Mouse (Mus musculus) myocyte (in vitro differentiated cells): ENCODE measurements around the gene Kcnt2.

Source experiments
- CEBPB ChIP-seq: IDR thresholded peaks from 2 replicates; pipeline ENCODE4 v1.6.1; 2011; ENCODE audit warnings: mild to moderate bottlenecking, moderate library complexity; ENCODE audit not compliant: poor library complexity, insufficient read depth, severe bottlenecking
- E2F4 ChIP-seq: IDR thresholded peaks from one replicate; pipeline ENCODE4 v1.6.1; 2011; ENCODE audit warnings: mild to moderate bottlenecking, control low read depth, moderate library complexity; ENCODE audit not compliant: insufficient read depth
- MAX ChIP-seq: IDR thresholded peaks from one replicate; pipeline ENCODE4 v1.6.1; 2011; ENCODE audit warnings: low read depth, mild to moderate bottlenecking, control low read depth
- MYOD1 ChIP-seq, 3 experiments: IDR thresholded peaks; one replicate each; pipeline ENCODE4 v1.6.1; 2011; ENCODE audit warnings: control low read depth in 2 of 3, low read depth in 2 of 3, mild to moderate bottlenecking in 2 of 3, moderate library complexity in 1 of 3; ENCODE audit not compliant: insufficient read length in 2 of 3, control insufficient read depth in 1 of 3
- MYOG ChIP-seq, 3 experiments: IDR thresholded peaks; one replicate each; pipeline ENCODE4 v1.6.1; 2011; ENCODE audit warnings: control low read depth in 2 of 3, low read depth in 2 of 3, mild to moderate bottlenecking in 2 of 3; ENCODE audit not compliant: insufficient read length in 2 of 3, control insufficient read depth in 1 of 3, insufficient read depth in 1 of 3
- POLR2A ChIP-seq: IDR thresholded peaks from one replicate; pipeline ENCODE4 v1.6.1; 2011; ENCODE audit warnings: low read depth, mild to moderate bottlenecking, control low read depth, moderate library complexity; ENCODE audit not compliant: insufficient read length
- POLR2AphosphoS2 ChIP-seq: IDR thresholded peaks from one replicate; pipeline ENCODE4 v1.6.1; 2011; ENCODE audit warnings: low read depth, control low read depth; ENCODE audit not compliant: insufficient read length
- SRF ChIP-seq: IDR thresholded peaks from one replicate; pipeline ENCODE4 v1.6.1; 2011; ENCODE audit warnings: low read depth; ENCODE audit not compliant: control insufficient read depth, insufficient read length
- TCF12 ChIP-seq: IDR thresholded peaks from one replicate; pipeline ENCODE4 v1.6.1; 2011; ENCODE audit warnings: mild to moderate bottlenecking, control low read depth; ENCODE audit not compliant: poor library complexity, insufficient read depth, severe bottlenecking
- USF1 ChIP-seq: IDR thresholded peaks from one replicate; pipeline ENCODE4 v1.6.1; 2011; ENCODE audit warnings: low read depth, mild to moderate bottlenecking, control low read depth, moderate library complexity

GRCm38 (mm10) chr1:140305344-140305743, 59.4 kb downstream of the Kcnt2 start:
- TF ChIP-seq POLR2A (no peak), USF1 (no peak), E2F4 (no peak), CEBPB (no peak), MAX (no peak), POLR2AphosphoS2 (no peak), TCF12 (no peak), MYOD1 (IDR thresholded peaks at IDR 0.05; ENCODE audit: control insufficient read depth in 1 of 3, insufficient read length in 2 of 3, low read depth in 2 of 3) (no peak), MYOG (IDR thresholded peaks at IDR 0.05; ENCODE audit: control insufficient read depth in 1 of 3, insufficient read depth in 1 of 3, insufficient read length in 2 of 3, low read depth in 2 of 3) (no peak), SRF (no peak)
